Mouse (Mus musculus): ENCODE results near the gene Myl6. TPM values are rescaled to one million over a fixed set of nuclear protein-coding genes. Genes with fewer than 3 reads are reported as not detected.
A peak's percentile ranks its signal among the peaks of the same experiment; 100 is the strongest.
"Not testable (repeated sequence)": the region's sequence is repeated elsewhere in the genome, so short reads cannot be mapped to it uniquely, and the experiment has no call there.

Myl6 gene
- total RNA-seq, 2 experiments from 2014 or later = 816 to 933 TPM

DNA sequence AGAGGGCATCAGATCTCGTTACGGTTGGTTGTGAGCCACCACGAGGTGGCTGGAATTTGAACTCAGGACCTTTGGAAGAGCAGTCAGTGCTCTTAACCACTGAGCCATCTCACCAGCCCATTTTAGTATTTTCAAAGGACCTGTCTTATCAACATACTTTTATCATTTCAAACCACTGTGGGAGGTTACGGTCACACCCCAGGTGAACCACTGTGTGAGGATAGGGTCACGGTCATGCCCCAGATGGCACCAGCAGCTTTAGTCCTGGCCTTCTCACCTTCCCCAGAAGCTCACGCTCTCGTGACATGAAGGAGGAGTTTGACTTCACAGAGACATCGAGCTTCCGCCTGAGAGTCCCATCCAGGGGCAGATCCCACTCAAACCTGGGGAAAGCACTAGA, 17.2 kb upstream of the Myl6 start:
- no peak for DNase-seq (ENCODE audit: low spot score in 2 of 2)

DNA sequence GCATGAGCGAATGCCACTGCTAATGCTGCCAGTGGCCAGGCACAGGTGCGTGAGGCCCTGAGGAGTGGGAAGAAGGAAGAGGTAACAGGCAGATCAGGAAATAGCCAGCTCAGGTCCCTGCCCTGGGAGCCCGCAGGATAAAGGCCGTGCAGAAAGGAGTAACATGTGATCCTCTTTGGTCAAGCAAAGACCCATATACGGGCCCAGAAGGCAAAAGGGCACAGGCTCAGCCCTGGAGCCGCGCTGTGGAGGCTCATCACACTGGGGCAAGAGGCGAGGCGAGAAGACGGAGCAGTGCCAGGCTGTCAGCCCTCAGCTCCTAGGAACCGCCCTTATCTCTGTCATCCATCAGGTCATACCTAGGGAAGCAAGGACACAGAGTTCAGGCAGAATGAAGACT, 16.4 kb upstream of the Myl6 start:
- no peak for DNase-seq (ENCODE audit: low spot score in 2 of 2)

DNA sequence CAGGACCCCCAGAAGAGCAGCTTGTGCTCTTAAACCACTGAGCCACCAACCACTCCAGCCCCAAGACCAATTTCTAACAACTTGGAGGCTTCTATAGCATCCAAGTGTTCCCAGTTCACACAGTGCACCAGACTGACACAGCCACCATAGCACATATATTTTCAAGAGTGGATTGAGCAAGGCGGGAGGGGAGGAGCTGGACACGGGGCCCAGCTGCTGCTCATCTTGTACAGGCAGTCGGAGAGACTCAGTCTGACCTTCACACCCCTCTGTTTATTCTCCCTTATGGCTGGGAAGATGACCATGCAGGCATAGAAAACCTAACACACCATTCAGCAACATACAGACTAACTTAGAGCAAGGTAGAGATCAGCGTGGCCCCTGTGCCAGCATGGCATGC, 15.9 kb upstream of the Myl6 start:
- DNase-seq (ENCODE audit: low spot score in 2 of 2) = no peak

DNA sequence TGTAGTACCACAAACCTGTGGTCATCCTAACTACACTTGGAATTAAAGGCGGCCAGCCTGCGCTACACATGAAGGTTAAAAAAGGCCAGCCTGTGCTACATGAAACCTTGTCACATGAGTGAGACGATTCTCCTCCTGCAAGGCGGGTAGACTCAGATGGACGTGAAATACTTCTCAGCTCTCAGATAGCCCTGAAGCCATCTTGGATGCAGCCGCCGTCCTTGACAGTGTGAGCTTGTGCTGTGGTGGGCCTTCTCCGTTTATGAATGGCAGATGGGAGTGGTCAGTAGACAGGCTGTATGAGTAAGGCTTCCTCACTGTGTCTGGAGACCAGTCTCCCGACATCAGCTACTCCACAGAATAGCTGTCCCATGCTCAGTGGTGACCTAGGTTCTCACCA, 15.3 kb upstream of the Myl6 start:
- DNase-seq (ENCODE audit: low spot score in 2 of 2) = no peak

DNA sequence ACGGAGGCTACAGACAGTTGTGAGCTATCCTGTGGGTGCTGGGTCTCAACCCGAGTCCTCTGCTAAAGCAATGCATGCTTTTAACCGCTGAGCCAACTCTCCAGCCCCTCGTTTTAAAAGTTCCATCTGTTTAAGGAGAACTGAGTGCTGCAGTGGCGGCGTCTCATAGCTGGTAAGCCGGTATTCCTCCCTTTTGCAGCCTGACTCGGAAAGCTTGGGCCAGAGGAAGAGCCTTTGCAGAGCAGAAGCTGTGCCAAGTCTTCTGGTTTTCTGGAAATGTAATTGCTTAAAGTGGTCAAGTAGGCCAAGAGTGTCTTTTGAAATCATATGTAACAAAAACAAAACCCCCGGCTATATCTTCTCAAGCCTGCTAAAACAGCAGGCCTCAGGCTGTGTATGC, 14.3 kb upstream of the Myl6 start:
- no peak for DNase-seq (ENCODE audit: low spot score in 2 of 2)

DNA sequence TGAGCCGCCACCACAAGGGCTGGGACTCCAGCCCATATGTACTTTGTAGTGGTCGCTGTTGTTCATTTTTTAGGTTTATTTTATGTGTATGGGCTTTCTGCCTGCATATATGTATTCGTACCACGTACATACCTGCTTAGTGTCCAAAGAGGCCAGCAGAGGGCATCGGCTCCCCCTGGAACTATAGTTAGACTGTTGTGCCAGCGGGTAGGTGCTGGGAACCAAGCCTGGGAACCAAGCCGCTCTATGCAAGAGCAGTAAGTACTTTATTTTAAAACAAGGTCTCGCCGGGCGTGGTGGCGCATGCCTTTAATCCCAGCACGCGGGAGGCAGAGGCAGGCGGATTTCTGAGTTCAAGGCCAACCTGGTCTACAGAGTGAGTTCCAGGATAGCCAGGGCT, 12.0 kb upstream of the Myl6 start:
- DNase-seq (ENCODE audit: low spot score in 2 of 2) = no peak

DNA sequence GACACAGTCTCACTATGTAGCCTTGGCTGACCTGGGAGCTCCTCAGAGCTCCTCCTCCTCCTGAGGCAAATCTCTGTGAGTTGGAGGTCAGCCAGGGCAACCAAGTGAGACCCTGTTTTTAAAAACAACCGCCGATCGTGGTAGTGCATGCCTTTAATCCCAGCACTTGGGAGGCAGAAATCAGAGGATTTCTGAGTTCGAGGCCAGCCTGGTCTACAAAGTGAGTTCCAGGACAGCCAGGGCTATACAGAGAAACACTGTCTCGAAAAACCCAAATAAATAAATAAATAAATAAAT, 11.4 kb upstream of the Myl6 start:
- not testable (repeated sequence) for DNase-seq (ENCODE audit: low spot score in 2 of 2)

DNA sequence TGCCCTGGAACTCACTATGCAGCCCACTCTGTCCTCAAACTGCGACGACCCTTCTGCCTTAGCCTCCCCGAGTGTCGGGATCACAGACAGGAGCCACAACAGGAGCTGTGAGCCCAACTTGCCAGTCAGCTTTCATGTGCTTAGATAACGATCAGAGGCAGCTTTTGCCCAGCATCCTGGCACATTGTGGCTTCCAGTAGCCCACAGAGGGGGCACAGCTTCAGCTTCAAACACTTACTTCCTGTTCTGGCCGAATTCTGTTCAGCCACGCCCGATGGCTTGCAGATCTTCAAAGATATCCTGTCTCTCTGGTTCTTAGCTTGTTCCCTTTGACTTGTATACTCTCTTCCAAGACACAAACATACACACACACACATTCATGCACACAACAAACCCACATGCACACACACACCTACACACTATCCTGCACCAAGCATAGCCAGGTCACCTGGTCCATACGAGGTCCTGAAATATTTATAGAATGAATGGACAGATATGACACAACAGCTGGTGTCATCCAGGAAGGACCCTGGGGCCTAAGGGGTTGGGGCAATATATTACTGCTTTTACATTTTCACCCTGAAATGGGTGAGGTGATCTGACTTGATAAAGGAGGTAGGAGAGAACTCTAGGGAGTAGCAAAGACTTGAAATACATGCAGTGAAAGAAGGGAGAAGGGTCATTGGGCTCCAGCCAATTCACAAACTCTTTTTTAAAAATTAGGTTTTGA, 10.9 kb upstream of the Myl6 start:
- no peak for DNase-seq (ENCODE audit: low spot score in 2 of 2)

DNA sequence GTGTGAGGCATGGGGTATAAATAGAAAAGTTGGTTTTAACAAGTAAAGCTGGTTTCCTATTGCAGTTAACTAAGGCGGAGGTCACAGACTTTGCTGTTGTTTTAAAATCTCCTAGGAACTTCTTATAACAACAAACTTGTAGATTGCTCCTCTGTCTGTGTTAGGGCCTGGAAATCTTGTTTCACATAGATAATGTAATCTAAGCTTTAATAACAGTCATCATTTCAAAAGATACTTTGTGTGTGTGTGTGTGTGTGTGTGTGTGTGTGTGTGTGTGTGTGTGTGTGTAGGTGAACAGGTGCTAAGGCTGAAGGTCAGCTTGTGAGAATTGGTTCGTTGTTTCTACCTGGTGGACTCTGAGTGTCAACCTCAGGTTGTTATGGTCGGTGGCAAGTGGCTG, 10.1 kb upstream of the Myl6 start:
- no peak for DNase-seq (ENCODE audit: low spot score in 2 of 2)

DNA sequence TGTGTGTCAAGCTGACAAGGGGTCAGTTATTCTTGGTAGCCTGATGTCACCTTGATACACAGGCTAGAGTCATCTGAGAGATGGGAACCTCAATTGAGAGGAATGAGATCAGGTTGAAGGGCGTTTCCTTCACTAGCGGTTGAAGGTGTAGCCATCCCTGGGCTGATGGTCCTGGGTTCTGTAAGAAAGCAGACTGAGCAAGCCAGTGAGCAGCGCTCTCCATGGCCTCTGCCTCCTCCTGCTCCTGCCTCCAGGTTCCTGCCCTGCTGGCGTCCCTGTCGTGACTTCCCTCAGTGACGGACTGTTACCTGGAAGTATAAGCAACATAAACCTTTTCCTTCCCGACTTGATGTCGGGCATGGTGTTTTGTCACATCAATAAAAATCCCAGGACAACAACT, 9.6 kb upstream of the Myl6 start:
- no peak for DNase-seq (ENCODE audit: low spot score in 2 of 2)

DNA sequence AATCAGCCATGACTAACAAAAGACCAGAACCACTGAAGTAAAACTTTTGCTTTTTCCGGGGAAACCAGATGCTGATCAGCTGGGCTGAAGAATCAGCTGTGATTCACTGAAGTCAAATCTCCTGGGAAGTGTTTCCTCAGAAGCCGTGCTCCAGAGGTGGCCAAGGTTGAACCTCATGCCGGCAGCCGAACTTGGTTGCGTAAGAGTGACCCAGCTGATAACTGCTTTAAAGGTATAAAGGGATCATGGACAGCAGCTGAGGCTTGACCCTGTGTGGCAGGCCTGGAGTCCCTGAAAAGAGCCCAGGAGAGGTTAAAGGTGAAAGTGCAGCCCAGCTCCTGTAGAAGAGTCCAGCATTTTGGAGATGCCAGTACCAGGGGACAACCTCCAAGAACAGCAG, 8.4 kb upstream of the Myl6 start:
- DNase-seq (ENCODE audit: low spot score in 2 of 2) = peak in 1 of 2 experiments; percentile 36

DNA sequence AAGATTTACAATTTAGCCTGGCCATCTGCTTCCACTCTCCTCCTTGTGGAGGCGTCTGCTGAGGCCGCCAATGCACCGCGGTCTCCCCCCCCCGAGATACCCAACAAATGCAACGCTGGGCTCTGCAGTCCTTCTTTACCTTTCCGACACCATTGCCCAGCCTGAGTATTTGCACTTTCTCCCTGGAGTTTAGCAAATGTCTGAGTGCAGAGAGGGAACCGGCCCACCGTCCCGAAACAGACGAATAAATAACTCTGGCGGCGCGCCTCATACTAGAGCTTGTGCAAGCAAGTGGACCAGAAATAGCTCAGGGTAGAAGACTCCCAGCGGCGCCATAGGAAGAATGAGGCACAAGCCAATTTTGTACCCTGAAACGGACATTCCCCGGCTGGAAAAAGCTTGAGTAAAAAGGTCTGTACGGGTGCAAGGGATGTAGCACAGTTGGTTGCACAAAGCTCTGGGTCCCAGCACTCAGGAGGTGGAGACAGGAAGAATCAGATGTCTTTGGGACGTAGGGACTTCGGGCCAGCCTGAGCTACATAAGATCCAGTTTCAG, 5.2 kb upstream of the Myl6 start:
- DNase-seq (ENCODE audit: low spot score in 2 of 2) = peak; percentile 54 to 58

DNA sequence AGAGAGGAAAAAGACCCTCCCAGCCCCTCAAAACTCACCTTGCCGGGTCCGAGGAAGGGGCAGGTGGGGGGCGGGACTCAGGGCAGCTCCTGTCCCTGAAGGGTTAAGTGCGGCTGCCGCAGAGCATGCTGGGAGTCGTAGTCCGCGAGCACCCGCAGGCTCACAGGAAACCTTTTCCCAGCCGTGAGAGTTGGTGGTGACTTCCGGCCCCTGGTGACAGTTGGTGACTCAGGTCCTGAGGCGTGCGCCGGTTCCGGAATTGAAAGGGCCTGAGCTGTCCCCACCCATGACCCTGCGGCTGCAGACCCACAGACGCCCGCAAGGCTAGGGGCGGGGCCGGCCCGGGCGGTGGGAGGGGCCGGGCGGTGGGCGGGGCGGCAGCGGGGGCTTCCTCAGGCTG, 4.6 kb upstream of the Myl6 start, which contains the start of gene Myl6b:
Gene Myl6b, minus strand, starts transcription at position 96 of the 400 bp plus-strand sequence.
- peak; percentile 86 to 89 for DNase-seq (ENCODE audit: low spot score in 2 of 2)

DNA sequence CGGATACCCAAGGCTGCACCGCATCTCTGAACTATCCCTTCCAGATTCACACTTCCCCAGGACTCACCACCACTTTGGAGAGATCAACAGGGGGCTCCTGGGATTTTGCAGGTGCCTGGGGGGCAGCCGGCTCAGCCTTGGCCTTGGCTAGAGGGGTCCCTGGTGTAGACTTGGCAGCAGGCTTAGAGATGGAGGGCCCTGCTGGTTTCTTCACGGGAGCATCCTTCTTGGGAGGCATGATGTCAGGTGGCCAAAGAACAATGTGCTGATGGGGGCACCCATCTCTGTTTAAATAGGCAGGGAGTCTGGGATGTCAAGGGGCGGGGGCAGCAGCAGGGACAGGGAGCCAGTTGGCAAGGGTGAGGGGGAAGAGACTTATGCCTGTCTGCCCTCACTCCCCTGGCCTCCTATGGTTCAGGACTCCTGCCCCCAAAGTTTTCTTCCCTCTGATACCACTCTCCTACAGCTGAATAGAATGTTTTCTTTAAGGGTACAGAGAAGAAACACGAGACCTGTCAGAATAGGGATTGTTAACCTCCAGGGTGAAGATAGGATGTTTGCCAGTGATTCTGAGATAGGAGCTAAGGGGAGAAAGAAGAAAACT, 3.3 kb upstream of the Myl6 start:
- DNase-seq (ENCODE audit: low spot score in 2 of 2) = no peak

DNA sequence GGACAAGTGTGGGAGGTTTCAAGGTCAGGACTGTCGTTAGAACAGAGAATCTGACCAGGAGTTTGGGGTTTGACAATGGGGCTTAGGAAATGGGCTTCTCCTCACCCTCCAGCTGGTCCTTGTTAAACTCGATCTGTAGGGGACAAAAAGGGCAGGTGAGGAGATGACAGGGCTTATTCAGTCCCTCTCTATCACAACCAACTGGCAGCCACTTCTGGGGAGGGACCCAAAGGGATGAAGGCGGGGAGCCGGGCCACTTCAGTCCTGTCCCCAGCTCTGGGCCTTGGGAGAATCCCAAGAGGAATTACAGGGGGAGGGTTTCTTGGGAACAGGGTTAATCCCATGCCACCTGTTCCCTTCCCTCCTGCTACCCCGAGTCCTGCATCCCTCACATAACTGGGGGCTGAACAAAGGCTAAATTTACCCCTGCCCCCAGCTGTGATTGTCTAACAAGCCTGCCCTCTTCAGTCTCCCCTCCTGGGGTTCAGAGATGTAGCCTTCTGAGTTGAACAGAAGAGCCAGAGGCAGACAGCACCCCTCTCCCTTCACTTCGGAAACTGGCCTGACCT, 2.6 kb upstream of the Myl6 start:
- DNase-seq (ENCODE audit: low spot score in 2 of 2) = no peak

DNA sequence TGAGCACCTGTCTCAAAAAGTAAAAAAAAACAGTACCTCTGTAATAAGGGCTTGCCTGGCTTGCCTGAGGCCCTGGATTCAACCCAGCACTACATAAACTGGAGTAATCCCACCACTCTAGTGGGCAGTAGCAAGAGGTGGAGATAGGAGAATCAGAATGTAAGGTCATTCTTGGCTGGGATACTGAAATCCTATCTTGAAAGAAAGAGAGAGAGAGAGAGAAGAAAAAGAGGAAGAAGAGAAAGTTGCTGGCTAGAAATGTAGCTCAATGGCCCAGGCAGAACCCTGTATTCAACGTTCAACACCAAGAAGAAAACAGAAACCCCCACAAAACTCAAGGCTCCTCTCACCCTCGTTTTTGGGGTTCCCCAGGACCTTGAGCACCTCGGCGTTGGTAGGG, 2.0 kb upstream of the Myl6 start:
- no peak for DNase-seq (ENCODE audit: low spot score in 2 of 2)

DNA sequence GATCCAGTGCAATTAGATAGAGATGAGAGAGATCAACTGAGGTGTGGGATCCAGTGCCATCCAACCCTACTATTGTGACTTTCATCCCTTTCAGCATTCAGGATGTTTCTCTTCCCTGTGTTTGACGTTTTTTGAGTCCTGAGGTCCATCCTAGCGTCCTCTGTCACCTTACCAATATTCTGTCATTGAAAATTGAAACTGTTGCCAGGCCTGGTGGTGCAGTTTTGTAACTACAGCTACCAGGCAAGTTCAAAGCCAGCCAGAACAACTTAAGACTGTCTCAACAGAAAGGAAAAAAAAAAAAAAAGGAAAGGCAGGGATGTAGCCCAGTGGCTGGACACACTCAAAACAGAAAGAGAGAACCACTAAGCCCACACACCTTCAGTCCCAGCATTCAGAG, 1.3 kb upstream of the Myl6 start:
- no peak for DNase-seq (ENCODE audit: low spot score in 2 of 2)

DNA sequence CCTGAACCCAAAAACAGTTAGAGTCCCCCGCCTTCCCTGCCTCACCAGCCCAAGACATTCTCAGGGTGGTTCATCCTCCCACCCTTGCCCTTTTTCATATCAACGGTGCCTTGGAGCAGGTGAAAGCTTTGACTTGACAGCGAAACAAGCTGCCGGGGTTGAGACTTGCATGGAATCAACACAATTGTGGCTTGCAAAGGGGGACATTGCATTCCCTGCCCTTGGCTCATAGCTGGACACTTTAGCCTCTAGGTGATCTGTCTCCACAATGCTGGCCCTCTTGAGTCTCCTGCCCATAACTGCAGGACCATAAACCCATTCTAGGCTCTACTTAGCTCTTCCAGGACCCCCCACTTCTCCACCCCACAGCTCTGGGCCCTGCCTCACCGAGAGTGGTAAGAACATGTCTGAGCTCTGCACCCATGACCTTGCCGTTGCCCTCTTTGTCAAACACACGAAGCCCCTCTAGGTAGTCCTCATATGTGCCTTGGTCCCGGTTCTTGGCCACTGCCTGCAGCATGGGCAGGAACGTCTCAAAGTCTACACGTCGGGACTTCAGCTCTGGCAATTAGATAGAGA, 811 bp upstream of the Myl6 start:
- DNase-seq (ENCODE audit: low spot score in 2 of 2) = no peak

DNA sequence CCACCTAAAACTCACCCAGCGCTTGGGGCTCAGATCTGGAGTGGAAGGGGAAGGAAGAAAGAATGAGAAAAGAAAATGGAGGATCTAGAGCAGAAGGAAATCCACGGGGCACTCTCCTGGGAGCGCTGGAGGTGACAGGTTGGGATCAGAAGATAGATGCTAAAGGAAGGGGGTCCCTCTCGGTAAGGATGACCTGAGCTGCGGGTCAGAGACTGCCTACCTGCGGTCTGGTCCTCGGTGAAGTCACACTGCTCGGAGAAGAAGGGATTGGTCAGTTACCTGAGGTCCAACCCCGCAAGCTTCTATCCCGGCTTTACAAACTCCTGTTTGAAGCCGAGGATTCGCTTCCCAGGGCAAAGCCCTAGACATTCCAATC, 638 bp downstream of the Myl6 start:
- DNase-seq (ENCODE audit: low spot score in 2 of 2) = no peak

DNA sequence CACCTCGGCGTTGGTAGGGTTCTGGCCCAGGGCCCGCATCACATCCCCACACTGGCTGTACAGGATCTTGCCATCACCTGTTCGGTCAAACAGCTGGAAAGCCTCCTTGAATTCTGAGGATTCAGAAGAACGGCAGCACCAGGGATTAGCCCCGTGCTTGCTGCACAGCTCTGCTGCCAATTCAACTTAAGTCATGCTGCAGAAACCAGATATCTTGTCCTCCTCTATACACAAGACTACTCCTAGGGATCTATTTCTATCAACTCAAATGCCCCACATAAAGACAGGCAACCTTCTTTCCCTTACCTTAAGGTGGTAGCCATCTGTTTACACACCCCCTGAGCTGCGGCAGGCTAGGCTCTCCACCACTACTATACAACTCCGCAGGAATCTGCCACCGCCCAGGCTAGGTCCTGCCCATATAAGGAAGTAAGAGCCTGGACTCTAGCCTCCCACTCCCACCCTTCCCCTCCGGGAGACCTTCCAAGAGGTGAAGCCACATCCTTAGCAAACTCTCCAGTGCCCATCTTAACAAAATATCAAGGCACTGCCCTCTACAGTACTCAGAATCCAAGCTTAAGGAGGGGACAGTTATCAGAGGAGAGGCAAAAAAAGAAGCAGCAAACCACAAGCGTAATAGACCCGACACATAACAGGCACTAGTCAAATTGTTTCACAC, 1.2 kb downstream of the Myl6 start:
- peak; percentile 54 to 59 for DNase-seq (ENCODE audit: low spot score in 2 of 2)

DNA sequence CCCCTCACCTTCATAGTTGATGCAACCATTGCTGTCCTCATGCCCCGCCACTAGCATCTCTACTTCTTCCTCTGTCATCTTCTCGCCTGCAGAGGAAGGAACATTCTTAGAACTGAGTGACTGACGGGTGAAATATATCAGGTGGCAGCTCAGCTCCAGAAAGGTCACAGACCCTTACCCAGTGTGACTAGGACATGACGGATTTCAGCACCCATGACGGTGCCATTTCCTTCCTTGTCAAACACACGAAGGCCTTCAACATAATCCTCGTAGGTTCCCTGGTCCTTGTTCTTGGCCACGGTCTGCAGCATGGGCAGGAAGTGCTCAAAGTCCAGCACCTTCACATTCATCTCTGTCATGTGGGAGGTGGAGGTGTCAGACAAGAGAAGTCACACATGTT, 1.9 kb downstream of the Myl6 start:
- not testable (repeated sequence) for DNase-seq (ENCODE audit: low spot score in 2 of 2)

DNA sequence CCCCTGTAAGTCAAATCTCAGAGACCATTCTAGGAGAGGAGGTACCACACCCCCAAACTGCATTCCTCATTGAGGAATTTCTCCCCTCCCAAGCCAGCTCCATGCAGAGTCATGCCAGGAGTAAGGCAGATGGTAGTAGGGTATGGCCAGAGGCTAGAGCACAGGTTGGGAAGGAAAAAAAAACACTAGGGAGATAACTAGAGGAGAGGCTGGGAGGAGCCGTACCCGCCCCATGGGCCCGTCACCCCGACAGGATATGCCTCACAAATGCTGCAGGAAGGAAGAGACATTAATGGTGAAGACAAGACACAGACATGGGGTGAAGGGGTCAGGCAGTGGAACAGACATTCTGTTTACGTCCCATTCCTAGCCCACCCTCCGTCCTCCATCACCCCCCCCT, 2.5 kb downstream of the Myl6 start:
- no peak for DNase-seq (ENCODE audit: low spot score in 2 of 2)

Measured in adrenal gland, adult 18-20 months (tissue).